Mouse (Mus musculus) cerebellum, adult 9-10 months (tissue): ENCODE measurements at regions not wholly inside any gene's neighbourhood (a gene's known extent, or its start where the extent isn't known, plus 50 kb on each side); places are given as distances from the start of the nearest gene placed in this dataset.
"Not testable (repeated sequence)": the region's sequence is repeated elsewhere in the genome, so short reads cannot be mapped to it uniquely, and the experiment has no call there.

Experiments used
- DNase-seq: peaks from one replicate; pipeline ENCODE4 v3.0.0; 2022

- no peak for DNase-seq
These were observed 209.9 kb downstream of the Med10 start for GRCm38 (mm10) chr13:70012123-70012522.

- DNase-seq, result no peak
These were observed 213.0 kb downstream of the Med10 start for GRCm38 (mm10) chr13:70015183-70015582.

- DNase-seq, result no peak
These were observed 215.3 kb downstream of the Med10 start for GRCm38 (mm10) chr13:70017535-70017934.

- no peak for DNase-seq
These were observed 218.0 kb downstream of the Med10 start for GRCm38 (mm10) chr13:70019999-70020838.

- no peak for DNase-seq
These were observed 231.1 kb downstream of the Med10 start for GRCm38 (mm10) chr13:70033249-70033648.

- no peak for DNase-seq
These were observed 231.6 kb downstream of the Med10 start for GRCm38 (mm10) chr13:70033763-70034162.

- DNase-seq, result no peak
These were observed 235.9 kb downstream of the Med10 start for GRCm38 (mm10) chr13:70037985-70038667.

GRCm38 (mm10) chr13:70057920-70058319 lies 255.7 kb downstream of the Med10 start:
- DNase-seq, result no peak

GRCm38 (mm10) chr13:70061363-70061945 lies 259.3 kb downstream of the Med10 start:
- no peak for DNase-seq

- DNase-seq, result no peak
These were observed 271.5 kb downstream of the Med10 start for GRCm38 (mm10) chr13:70073655-70074054.

GRCm38 (mm10) chr13:70075353-70075752 lies 273.2 kb downstream of the Med10 start:
- no peak for DNase-seq

- DNase-seq, result no peak
These were observed 278.9 kb downstream of the Med10 start for GRCm38 (mm10) chr13:70081108-70081507.

GRCm38 (mm10) chr13:70092886-70093285 lies 290.7 kb downstream of the Med10 start:
- DNase-seq, result no peak

- no peak for DNase-seq
These were observed 291.8 kb downstream of the Med10 start for GRCm38 (mm10) chr13:70093970-70094369.

- no peak for DNase-seq
These were observed 294.5 kb downstream of the Med10 start for GRCm38 (mm10) chr13:70096430-70097301.

- not testable (repeated sequence) for DNase-seq
These were observed 297.9 kb downstream of the Med10 start for GRCm38 (mm10) chr13:70100091-70100490.

GRCm38 (mm10) chr13:70103021-70103420 lies 300.8 kb downstream of the Med10 start:
- DNase-seq, result no peak

- DNase-seq, result not testable (repeated sequence)
These were observed 301.3 kb downstream of the Med10 start for GRCm38 (mm10) chr13:70103491-70103890.

GRCm38 (mm10) chr13:70103903-70104302 lies 301.7 kb downstream of the Med10 start:
- no peak for DNase-seq

- no peak for DNase-seq
These were observed 313.4 kb downstream of the Med10 start for GRCm38 (mm10) chr13:70115576-70115975.

- no peak for DNase-seq
These were observed 322.8 kb downstream of the Med10 start for GRCm38 (mm10) chr13:70124860-70125545.

GRCm38 (mm10) chr13:70127310-70127709 lies 325.1 kb downstream of the Med10 start:
- DNase-seq, result no peak
